Mouse (Mus musculus) limb, embryonic 15.5 days (tissue): ENCODE data around the gene Tmeff1. TPM values are rescaled to one million over a fixed set of nuclear protein-coding genes. Genes with fewer than 3 reads are reported as not detected.

Source experiments
- ATAC-seq: fragments of 200-750 bp; cut with Nextera tagmentation; 2 replicates; pipeline ENCODE4 v1.8.0; 2017; ENCODE audit warnings: low read depth, moderate TSS enrichment; ENCODE audit not compliant: insufficient number of reproducible peaks, low FRiP score, low TSS enrichment
- H3K27ac ChIP-seq: fragments of 300-500 bp; sonication (generic); 2 replicates; pipeline ENCODE4 v1.5.1; 2015; ENCODE audit warnings: moderate library complexity, mild to moderate bottlenecking, inconsistent platforms
- H3K27me3 ChIP-seq: fragments of 300-500 bp; sonication (generic); 2 replicates; pipeline ENCODE4 v1.6.1; 2015; ENCODE audit warnings: inconsistent platforms
- H3K36me3 ChIP-seq: fragments of 300-500 bp; sonication (generic); 2 replicates; pipeline ENCODE4 v1.6.1; 2015; ENCODE audit warnings: inconsistent platforms
- H3K4me1 ChIP-seq: fragments of 300-500 bp; sonication (generic); 2 replicates; pipeline ENCODE4 v1.6.1; 2015; ENCODE audit warnings: inconsistent platforms
- H3K4me2 ChIP-seq: fragments of 300-500 bp; sonication (generic); 2 replicates; pipeline ENCODE4 v1.6.1; 2015; ENCODE audit warnings: mild to moderate bottlenecking, inconsistent platforms
- H3K4me3 ChIP-seq: fragments of 300-500 bp; sonication (generic); 2 replicates; pipeline ENCODE4 v1.5.1; 2015; ENCODE audit warnings: mild to moderate bottlenecking, inconsistent platforms
- H3K9ac ChIP-seq: fragments of 300-500 bp; sonication (generic); 2 replicates; pipeline ENCODE4 v1.6.1; 2015; ENCODE audit warnings: inconsistent platforms
- H3K9me3 ChIP-seq: fragments of 300-500 bp; sonication (generic); 2 replicates; pipeline ENCODE4 v1.6.1; 2016; ENCODE audit warnings: inconsistent platforms
- WGBS: fragments of 180-500 bp; shearing (Covaris S2); methylation state at CpG from one replicate; pipeline ENCODE4 v1.1.7; 2015; 5-methylcytosine and 5-hydroxymethylcytosine counted together
- polyA plus RNA-seq: library from polyadenylated mRNA; unstranded; fragments of >200 nt; fragmentation: Nextera tagmentation; extraction: Ambion mirVana; gene quantifications from 2 replicates; pipeline ENCODE4 v1.2.1, GENCODE M21; 2015

Gene Tmeff1
- polyA plus RNA-seq, 1 experiment from 2014 or later, result 40.1 TPM

DNA sequence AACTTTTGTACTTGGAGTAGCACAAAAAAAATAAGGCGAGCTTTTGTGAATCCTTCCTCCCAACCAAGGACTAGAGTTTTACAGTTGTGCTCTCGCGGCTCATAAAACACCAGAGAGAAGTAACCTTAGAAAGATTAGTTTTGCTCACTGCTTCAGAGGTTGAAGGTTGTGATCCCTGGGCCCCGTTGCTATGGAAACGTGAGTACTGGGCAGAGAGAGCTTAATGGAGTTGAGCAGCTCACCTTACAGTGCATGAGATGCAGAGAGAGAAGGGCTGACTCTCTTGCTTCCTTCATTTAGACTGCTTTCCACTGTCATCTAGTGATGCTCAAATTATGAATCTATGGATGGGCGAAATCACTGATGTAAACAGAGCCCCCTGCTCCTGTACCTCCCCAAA is 48.6 kb downstream of the Tmeff1 start:
- 69% methylated on average over 6 of the region's 6 CpGs for WGBS
- H3K4me2 ChIP-seq, result no peak overlapping the region
- no peak overlapping the region for H3K27ac ChIP-seq
- H3K9me3 ChIP-seq, result no peaks in the 10 kb centered on the region
- no peaks in the 10 kb centered on the region for H3K27me3 ChIP-seq
- H3K4me1 ChIP-seq, result no peaks in the 10 kb centered on the region
- ATAC-seq, result no peak
- H3K4me3 ChIP-seq, result no peak overlapping the region
- H3K9ac ChIP-seq, result no peak overlapping the region
- peaks cover 27% of the 10 kb centered on the region; the same call in 1 of the 2 replicates for H3K36me3 ChIP-seq

DNA sequence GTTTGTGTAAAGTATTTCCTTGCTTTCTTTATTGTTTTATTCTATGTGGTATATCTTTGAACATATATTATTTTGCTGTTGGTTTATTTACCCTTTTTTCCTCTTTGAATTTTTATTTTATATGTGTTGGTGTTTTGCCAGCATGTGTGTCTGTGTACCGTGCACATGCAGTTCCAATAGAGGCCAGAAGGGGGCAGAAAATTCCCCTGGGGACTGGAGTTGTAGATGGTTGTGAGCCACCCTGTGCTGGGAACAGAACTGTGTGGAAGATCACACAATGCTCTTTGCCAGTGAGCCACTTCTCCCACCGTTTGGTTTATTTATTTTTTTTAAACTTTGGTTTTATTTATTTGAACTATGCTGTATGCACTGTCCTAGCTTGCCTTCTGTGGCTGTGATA is 49.1 kb downstream of the Tmeff1 start:
- Histone ChIP-seq H3K36me3 (peaks cover 25% of the 10 kb centered on the region; the same call in 1 of the 2 replicates), H3K4me1 (no peaks in the 10 kb centered on the region), H3K9ac (no peak overlapping the region), H3K4me2 (no peak overlapping the region), H3K27me3 (no peaks in the 10 kb centered on the region), H3K4me3 (no peak overlapping the region), H3K27ac (no peak overlapping the region), H3K9me3 (no peaks in the 10 kb centered on the region)
- WGBS, result 79% methylated on average over 2 of the region's 2 CpGs
- no peak for ATAC-seq

DNA sequence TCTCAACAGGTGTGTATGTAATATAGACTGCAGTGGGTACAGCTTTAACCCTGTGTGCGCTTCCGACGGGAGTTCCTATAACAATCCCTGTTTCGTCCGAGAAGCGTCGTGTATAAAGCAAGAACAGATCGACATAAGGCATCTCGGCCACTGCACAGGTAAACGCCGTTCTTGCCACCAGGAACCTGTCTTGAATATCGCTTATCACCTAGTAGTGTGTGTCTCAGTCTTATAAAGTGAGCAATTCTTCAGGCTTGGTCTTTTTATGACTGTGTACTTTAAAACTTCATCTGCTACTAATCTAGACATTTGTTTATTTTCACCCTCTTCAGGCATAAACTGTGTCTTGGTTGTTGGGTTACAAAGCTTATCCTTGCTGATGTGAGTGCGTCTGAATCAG is 51.9 kb downstream of the Tmeff1 start:
- Histone ChIP-seq H3K4me2 (no peak overlapping the region), H3K9me3 (no peaks in the 10 kb centered on the region), H3K9ac (no peak overlapping the region), H3K27me3 (no peaks in the 10 kb centered on the region), H3K27ac (no peak overlapping the region), H3K4me3 (no peak overlapping the region), H3K4me1 (no peaks in the 10 kb centered on the region), H3K36me3 (peaks cover 27% of the 10 kb centered on the region; the same call in 1 of the 2 replicates)
- ATAC-seq, result no peak
- 88% methylated on average over 13 of the region's 13 CpGs for WGBS

DNA sequence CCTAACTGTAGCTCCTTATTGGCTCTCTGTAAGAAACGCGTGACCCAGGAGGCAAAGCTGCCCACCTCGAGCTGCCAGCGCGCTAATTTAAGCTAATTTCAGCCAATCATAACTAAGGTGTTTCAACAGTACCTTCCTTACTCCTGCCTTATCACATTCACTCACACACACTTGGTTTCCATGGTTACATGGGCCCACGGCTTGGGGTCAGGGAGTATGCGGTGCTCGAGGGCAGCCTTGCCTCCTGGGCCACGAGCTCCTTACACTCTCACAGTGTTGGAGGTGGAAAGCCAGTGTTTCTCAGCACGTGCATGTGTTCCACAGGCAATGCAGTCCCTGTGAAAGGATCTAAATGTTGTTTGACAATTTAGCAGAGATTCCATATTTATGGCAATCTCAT is 53.2 kb downstream of the Tmeff1 start:
- 83% methylated on average over 10 of the region's 10 CpGs for WGBS
- Histone ChIP-seq H3K27ac (no peak overlapping the region), H3K36me3 (peaks cover 34% of the 10 kb centered on the region; the same call in 1 of the 2 replicates), H3K4me1 (no peaks in the 10 kb centered on the region), H3K9ac (no peak overlapping the region), H3K4me2 (no peak overlapping the region), H3K4me3 (no peak overlapping the region), H3K27me3 (no peaks in the 10 kb centered on the region), H3K9me3 (no peaks in the 10 kb centered on the region)
- ATAC-seq, result no peak

DNA sequence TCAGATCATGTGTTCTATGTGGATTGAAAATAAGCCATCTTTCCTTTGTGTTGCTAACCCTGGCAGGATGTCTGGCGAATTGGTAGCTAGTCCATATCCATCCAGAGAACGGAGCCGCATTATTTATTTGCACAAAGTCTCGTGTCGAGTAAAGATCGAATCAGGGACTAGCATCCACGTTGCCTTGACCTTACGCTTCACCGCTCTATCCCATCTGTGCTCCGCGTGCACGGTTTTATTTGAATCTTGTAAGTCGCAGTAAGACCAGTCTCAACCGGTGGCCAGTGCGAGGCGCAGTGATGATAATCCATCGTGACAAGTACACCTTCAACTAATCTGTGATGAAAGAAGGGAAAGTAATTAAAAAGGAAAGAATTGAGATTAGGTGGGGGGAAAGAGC is 54.5 kb downstream of the Tmeff1 start:
- no peak overlapping the region for H3K27ac ChIP-seq
- ATAC-seq, result no peak
- no peaks in the 10 kb centered on the region for H3K27me3 ChIP-seq
- no peak overlapping the region for H3K9ac ChIP-seq
- no peak overlapping the region for H3K4me2 ChIP-seq
- H3K9me3 ChIP-seq, result no peaks in the 10 kb centered on the region
- no peak overlapping the region for H3K4me3 ChIP-seq
- peaks cover 32% of the 10 kb centered on the region; the same call in 1 of the 2 replicates for H3K36me3 ChIP-seq
- H3K4me1 ChIP-seq, result no peaks in the 10 kb centered on the region
- 96% methylated on average over 17 of the region's 17 CpGs for WGBS

DNA sequence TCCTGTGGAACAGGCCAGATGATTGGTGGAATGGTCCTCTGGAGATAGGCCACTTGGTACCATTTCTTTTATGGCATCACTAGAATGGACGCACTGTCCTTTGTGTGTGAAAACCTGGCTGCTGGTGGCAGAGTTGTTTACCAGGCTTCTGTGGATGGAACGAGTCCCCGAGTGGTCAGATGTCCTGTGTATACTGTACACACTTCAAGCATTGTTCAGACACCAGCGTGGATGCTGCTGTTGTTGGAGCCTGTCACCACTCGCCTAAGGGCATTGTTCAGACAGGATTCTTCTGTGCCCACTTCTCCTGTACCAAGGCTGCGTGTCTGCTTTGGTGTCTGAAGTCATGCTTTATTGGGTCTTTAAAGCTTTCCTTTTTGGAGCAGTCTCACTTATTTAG is 58.8 kb downstream of the Tmeff1 start:
- no peaks in the 10 kb centered on the region for H3K9me3 ChIP-seq
- H3K27me3 ChIP-seq, result no peaks in the 10 kb centered on the region
- H3K9ac ChIP-seq, result no peak overlapping the region
- 81% methylated on average over 6 of the region's 6 CpGs for WGBS
- H3K4me3 ChIP-seq, result no peak overlapping the region
- ATAC-seq, result no peak
- H3K4me1 ChIP-seq, result no peaks in the 10 kb centered on the region
- H3K27ac ChIP-seq, result no peak overlapping the region
- H3K36me3 ChIP-seq, result peaks cover 41% of the 10 kb centered on the region
- no peak overlapping the region for H3K4me2 ChIP-seq

DNA sequence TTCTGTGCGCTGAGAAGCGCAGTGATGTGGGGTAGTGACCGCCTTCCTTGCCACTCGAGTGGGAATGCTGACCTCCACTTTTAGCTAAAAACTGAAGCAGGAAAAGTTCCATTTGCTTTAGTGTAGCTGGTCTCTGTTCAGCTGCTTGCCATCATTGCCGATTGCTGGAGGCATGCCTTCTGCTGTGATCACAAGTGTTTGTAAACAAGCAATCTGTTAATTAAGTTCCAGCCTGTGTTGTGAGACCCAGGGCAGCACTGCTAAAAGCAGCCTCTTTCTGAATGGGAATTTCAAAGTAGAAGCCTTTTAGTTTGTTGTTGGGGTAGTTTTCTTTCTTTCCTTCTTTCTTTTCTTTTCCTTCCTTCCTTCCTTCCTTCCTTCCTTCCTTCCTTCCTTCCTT is 61.2 kb downstream of the Tmeff1 start:
- 86% methylated on average over 5 of the region's 5 CpGs for WGBS
- no peaks in the 10 kb centered on the region for H3K4me1 ChIP-seq
- no peak overlapping the region for H3K4me2 ChIP-seq
- no peak overlapping the region for H3K4me3 ChIP-seq
- no peaks in the 10 kb centered on the region for H3K27me3 ChIP-seq
- H3K27ac ChIP-seq, result no peak overlapping the region
- ATAC-seq, result no peak
- peaks cover 37% of the 10 kb centered on the region for H3K36me3 ChIP-seq
- no peaks in the 10 kb centered on the region for H3K9me3 ChIP-seq
- no peak overlapping the region for H3K9ac ChIP-seq

DNA sequence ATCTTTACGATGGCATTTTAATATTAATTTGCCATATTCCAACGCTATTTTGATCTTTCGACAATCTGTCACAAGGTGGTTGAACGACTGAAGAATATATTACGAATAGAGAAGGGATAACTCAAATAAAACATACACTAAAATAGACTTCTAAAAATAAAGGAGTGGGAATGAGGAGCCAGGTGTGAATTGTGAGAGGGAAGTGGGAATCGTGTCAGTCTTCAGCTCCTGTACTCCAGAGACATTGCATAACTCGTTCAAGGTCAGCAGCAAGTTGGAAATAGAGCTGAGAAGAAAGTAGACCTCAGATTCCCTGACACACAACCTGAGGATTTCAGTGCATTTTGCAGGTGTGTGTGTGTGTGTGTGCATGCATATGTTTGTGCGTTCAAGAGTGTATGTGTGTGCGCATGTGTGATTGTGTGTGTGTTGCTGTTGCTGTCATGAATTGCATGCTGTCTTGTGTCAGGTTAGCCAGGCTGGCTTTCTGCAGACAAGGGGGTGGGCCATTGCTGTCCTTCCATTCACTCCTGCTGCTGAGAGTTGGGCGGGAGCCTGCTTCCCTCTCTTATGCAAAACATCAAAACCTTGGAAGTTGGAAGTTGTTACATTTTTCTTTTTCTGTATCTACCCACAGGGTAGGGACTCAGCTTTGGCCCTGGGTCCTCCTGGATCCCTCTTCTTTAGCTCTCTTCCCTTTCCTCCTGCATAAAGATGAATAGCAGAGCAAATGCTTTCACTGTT is 65.8 kb downstream of the Tmeff1 start:
- Histone ChIP-seq H3K4me2 (no peak overlapping the region), H3K27ac (no peak overlapping the region), H3K4me3 (no peak overlapping the region), H3K27me3 (no peaks in the 10 kb centered on the region), H3K9ac (no peak overlapping the region), H3K36me3 (peaks cover 39% of the 10 kb centered on the region), H3K4me1 (no peaks in the 10 kb centered on the region), H3K9me3 (no peaks in the 10 kb centered on the region)
- ATAC-seq, result no peak
- WGBS, result 91% methylated on average over 10 of the region's 10 CpGs

DNA sequence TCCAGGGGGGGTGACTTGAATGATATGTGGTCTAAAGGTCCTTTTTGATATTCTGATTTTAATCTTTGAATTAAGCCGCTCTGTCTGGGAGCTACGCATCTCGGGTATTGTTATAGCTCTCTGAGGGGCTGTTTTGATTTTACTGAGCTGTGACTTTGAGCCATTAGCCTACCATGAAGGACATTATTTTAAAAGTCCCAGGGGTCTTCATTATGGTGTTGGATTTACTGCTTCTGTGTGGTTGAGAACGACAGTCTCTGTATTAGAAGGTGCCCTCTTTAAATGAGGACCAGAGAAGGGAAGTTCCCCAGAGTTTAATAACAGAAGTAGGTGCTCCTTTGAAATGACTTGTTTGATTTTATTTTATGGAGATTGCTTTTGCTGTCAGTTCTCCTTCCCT is 69.1 kb downstream of the Tmeff1 start:
- Histone ChIP-seq H3K9ac (no peak overlapping the region), H3K4me2 (no peak overlapping the region), H3K36me3 (peaks cover 40% of the 10 kb centered on the region), H3K4me3 (no peak overlapping the region), H3K27ac (no peak overlapping the region), H3K9me3 (no peaks in the 10 kb centered on the region), H3K4me1 (no peaks in the 10 kb centered on the region), H3K27me3 (no peaks in the 10 kb centered on the region)
- no peak for ATAC-seq
- 52% methylated on average over 4 of the region's 4 CpGs for WGBS

DNA sequence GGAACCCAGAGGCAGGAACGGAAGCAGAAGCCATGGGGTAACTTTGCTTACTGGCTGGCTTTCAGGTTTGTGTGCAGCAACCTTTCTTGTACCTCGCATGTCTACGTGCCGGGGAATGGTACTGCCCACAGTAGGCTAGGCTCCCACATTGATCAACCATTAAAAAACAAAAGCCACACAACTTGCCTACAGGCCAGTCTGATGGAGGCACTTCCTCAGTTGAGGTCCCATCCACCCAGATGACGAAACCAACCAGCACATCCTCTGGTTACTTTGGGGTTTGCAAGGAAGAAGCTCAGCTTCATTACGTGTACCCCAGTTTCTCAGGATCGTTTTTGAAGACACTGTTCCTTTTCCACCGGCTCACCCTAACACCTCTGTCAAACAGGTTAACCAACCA is 71.6 kb downstream of the Tmeff1 start:
- no peak for ATAC-seq
- H3K4me2 ChIP-seq, result no peak overlapping the region
- H3K9me3 ChIP-seq, result no peaks in the 10 kb centered on the region
- no peak overlapping the region for H3K4me3 ChIP-seq
- H3K27ac ChIP-seq, result no peak overlapping the region
- no peak overlapping the region for H3K9ac ChIP-seq
- H3K36me3 ChIP-seq, result peaks cover 41% of the 10 kb centered on the region
- WGBS, result 92% methylated on average over 8 of the region's 8 CpGs
- no peaks in the 10 kb centered on the region for H3K4me1 ChIP-seq
- no peaks in the 10 kb centered on the region for H3K27me3 ChIP-seq

DNA sequence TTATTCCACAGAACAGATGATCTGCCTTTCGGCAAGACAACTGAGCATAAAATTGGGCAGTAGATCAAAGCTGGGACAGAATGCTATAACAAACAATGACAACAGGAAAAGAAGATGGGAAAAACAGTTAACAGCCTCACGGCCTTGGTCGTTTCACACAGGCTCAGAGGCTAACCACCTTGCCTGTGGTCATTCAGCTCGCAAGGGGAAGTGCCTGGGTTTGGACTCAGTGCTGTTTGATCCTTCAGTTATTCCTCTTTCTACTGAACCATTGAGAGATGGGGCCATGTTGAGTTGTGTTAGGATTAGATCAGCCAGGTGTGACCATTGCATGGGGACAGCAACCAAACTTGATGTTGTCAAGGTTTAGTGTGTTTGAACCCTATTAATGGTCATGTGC is 75.2 kb downstream of the Tmeff1 start:
- H3K27me3 ChIP-seq, result no peaks in the 10 kb centered on the region
- H3K9me3 ChIP-seq, result no peaks in the 10 kb centered on the region
- no peak overlapping the region for H3K27ac ChIP-seq
- H3K4me2 ChIP-seq, result no peak overlapping the region
- ATAC-seq, result no peak
- H3K9ac ChIP-seq, result no peak overlapping the region
- WGBS, result 85% methylated on average over 4 of the region's 4 CpGs
- H3K4me3 ChIP-seq, result no peak overlapping the region
- no peaks in the 10 kb centered on the region for H3K4me1 ChIP-seq
- H3K36me3 ChIP-seq, result peaks cover 34% of the 10 kb centered on the region

DNA sequence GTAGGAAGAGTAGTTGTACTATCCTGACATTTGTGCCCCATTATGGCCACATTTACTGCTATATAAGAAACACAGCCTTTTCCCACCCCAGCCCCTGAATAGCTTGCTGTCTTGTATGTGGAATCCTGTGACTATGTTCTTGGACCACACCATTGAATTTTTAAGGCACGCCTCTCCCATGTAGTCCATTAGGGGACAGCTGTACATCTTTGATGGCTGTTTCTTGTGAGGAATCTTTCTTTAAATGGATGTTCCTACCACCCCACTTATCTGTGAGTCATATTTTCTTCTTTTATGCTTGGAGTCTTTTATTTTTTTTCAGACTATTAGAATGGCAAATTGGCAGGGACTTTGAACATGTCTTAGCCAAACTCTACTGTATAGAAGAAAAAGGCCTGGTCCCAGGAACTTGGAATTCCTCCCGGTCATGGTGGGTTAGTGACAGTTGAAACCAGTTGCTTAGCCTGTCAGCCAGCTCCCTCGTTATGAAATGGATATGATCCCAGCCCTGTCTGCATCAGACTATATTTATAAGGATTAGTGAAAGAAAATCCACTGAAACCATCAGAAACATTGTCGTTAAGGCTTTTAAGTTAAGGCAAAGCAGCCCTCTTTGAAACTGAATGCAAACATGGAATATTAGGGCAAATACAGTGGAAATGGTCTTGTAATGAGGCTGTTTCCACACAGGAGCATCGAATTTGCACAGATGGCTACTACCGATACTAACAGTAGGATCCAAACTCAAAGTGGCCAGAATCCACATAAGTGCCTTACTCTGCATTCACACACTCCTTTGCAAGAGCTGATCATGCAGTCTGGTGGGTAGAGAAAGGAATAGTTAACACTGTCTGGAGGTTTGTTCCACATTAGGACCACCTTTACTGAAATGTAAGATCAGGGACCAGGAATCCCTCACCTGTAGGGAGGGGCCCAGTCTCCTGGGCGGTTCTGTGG is 75.9 kb downstream of the Tmeff1 start:
- Histone ChIP-seq H3K36me3 (peaks cover 34% of the 10 kb centered on the region), H3K27me3 (no peaks in the 10 kb centered on the region), H3K4me1 (no peaks in the 10 kb centered on the region), H3K9me3 (no peaks in the 10 kb centered on the region), H3K4me3 (no peak overlapping the region), H3K9ac (no peak overlapping the region), H3K4me2 (no peak overlapping the region), H3K27ac (no peak overlapping the region)
- WGBS, result 81% methylated on average over 7 of the region's 7 CpGs
- ATAC-seq, result no peak
